Mouse (Mus musculus) liver, adult 2 months (tissue): Measurements from ENCODE around the gene Calm2. TPM values are rescaled to one million over a fixed set of nuclear protein-coding genes. Genes with fewer than 3 reads are reported as not detected.

Experiments used
- DNase-seq: peaks from one replicate; pipeline ENCODE4 v3.0.0-alpha.2; 2011; ENCODE audit warnings: low read depth, low spot score; ENCODE audit errors: extremely low read depth
- H3K27ac ChIP-seq: fragments of 200-500 bp; replicated peaks from 2 replicates; pipeline ENCODE4 v1.5.1; 2012; ENCODE audit warnings: low read depth, mild to moderate bottlenecking, control low read depth, inconsistent platforms, low read length; ENCODE audit not compliant: insufficient read depth
- H3K27me3 ChIP-seq: fragments of 200-500 bp; 2 replicates; pipeline ENCODE4 v1.6.1; 2012; ENCODE audit warnings: mild to moderate bottlenecking, moderate library complexity, low read length, inconsistent platforms; ENCODE audit not compliant: control insufficient read depth, insufficient read depth
- H3K36me3 ChIP-seq: fragments of 200-500 bp; 2 replicates; pipeline ENCODE4 v1.6.1; 2012; ENCODE audit warnings: low read length, inconsistent platforms; ENCODE audit not compliant: control insufficient read depth, insufficient read depth
- H3K4me1 ChIP-seq: fragments of 200-500 bp; 2 replicates; pipeline ENCODE4 v1.6.1; 2011; ENCODE audit warnings: low read length; ENCODE audit not compliant: control insufficient read depth, insufficient read depth
- H3K4me3 ChIP-seq: fragments of 200-500 bp; 2 replicates; pipeline ENCODE4 v1.5.1; 2011; ENCODE audit warnings: low read depth, mild to moderate bottlenecking, control low read depth, low read length, moderate library complexity; ENCODE audit not compliant: insufficient read depth
- H3K79me2 ChIP-seq: fragments of 200-500 bp; 2 replicates; pipeline ENCODE4 v1.6.1; 2012; ENCODE audit warnings: inconsistent platforms, mild to moderate bottlenecking, low read length, moderate library complexity; ENCODE audit not compliant: control insufficient read depth, insufficient read depth
- H3K9ac ChIP-seq: fragments of 200-500 bp; 2 replicates; pipeline ENCODE4 v1.6.1; 2012; ENCODE audit warnings: low read depth, mild to moderate bottlenecking, control low read depth, inconsistent platforms, low read length
- CTCF ChIP-seq: fragments of 200-500 bp; IDR thresholded peaks from 2 replicates; pipeline ENCODE4 v1.5.1; 2011; ENCODE audit warnings: low read depth, low read length, control low read depth
- POLR2A ChIP-seq: fragments of 200-500 bp; IDR thresholded peaks from 2 replicates; pipeline ENCODE4 v1.6.1; 2011; ENCODE audit warnings: low read length, control low read depth; ENCODE audit not compliant: insufficient read depth; ENCODE audit errors: extremely low read depth
- WGBS: fragments of 180-500 bp; shearing (Covaris S2); methylation state at CpG from one replicate; pipeline ENCODE4 v1.1.7; 2018; 5-methylcytosine and 5-hydroxymethylcytosine counted together
- polyA plus RNA-seq: library from polyadenylated mRNA; depleted of rRNA; stranded (reverse); fragments of >200 nt; gene quantifications from 2 replicates; pipeline ENCODE4 v1.2.3, GENCODE M21; 2012; rRNA removed
- total RNA-seq: library from RNA; depleted of rRNA; stranded (reverse); fragments of >200 nt; gene quantifications from 2 replicates; pipeline ENCODE4 v1.2.3, GENCODE M21; 2014; rRNA removed

Gene Calm2
- total RNA-seq (181 and 257 TPM in 2 replicates), polyA plus RNA-seq (19.7 and 20.9 TPM in 2 replicates)

DNA sequence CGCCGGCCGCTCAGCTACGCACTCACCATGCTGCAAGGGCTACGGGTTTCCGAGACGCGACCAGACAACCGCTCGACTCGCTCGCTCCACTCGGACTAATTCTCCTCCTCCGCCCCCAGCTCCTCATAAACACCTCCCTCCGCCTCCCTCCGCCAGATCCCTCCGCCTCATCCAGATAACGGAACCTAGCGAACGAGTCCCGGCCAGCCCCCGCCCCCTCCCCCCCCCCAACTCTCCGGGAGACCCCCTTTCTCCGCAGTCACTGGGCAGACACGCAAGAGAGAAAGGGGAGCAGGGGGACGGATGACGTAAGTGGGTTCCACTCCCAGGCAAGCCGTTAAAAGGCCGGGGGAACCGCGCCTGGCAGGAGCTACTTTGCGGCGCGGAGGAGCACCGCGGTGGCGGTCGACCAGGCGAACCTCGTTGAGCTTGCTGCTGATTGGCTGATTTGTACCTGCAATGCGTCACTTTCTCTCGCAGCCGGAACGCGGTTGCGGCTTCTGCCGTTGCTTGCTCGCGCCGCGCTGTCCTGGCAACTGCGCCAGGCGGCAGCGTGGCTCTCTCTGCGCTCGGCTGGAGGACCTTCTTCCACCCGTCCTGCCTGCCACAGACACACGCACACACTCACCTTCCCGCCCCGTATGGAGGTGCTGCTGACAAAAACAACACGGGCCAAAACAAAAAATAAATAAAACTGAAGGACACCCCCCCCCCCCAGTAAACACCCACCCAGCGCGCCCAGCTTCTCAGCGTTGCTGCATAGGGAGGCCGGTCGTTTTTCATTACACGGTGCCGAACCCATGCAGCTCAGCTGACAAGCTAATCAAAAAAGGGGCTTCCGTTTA, at the start of gene Calm2:
Calm2 (minus strand) TSS at position 169 of the 845 bp plus-strand sequence.
- Histone ChIP-seq H3K27me3 (no peaks in the 10 kb centered on the region), H3K9ac (peak within 1 kb of the TSS; percentile 87), H3K36me3 (no peaks in the 10 kb centered on the region), H3K4me3 (peak within 1 kb of the TSS; percentile 85), H3K4me1 (peaks cover 5% of the 10 kb centered on the region), H3K27ac (peak within 1 kb of the TSS; percentile 81), H3K79me2 (peaks cover 16% of the 10 kb centered on the region; the same call in 1 of the 2 replicates)
- peak; percentile 93 for DNase-seq
- 0 out of 2 replicates have a peak, but pooled peaks have one; percentile 33 for TF ChIP-seq CTCF
- peak; percentile 100 for TF ChIP-seq POLR2A
- under 1% methylated on average over 68 of the region's 69 CpGs for WGBS

DNA sequence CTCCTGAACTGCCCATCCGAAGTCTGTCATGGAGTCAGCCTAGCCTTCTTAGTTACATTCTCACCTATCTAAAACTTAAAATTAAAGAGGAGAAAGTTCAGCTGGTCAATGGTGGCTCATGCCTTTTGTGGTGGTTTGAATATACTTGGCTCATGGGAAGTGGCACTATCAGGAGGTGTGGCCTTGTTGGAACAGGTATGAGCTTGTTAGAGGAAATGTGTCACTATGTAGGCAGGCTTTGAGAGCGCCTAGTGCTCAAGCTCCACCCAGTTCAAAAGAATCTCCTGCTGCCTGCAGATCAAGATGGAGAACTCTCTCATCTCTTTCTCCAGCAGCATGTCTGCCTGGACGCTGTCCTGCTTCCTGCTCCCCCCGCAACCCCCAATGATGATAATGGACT, 48.8 kb upstream of the Calm2 start:
- no peak overlapping the region for H3K9ac ChIP-seq
- no peaks in the 10 kb centered on the region for H3K36me3 ChIP-seq
- no peaks in the 10 kb centered on the region for H3K4me1 ChIP-seq
- H3K27me3 ChIP-seq: no peaks in the 10 kb centered on the region
- no peak for DNase-seq
- TF ChIP-seq CTCF (no peak), POLR2A (no peak)
- no peaks in the 10 kb centered on the region for H3K79me2 ChIP-seq
- H3K4me3 ChIP-seq: no peak overlapping the region
- WGBS: 99% methylated on average over 4 of the region's 4 CpGs
- H3K27ac ChIP-seq: no peak overlapping the region

DNA sequence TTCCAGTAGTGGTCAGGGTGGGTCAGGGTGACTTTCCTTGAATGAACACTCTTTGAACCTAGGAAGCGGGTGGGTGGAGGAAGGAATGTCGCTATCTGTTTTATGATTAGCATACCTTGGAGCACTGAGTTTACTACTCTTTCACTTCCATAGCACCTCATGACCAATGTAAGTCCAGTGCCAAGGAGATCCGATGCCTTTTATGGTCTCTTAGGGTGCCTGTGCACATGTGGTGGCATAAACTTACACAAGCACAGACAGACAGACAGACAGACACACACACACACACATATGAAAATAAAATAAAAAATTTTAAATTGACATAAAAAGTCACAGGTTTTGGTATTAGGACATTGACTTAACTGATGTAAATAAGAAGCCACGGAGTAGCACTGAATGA, 47.6 kb upstream of the Calm2 start:
- no peak for DNase-seq
- Histone ChIP-seq H3K4me1 (no peaks in the 10 kb centered on the region), H3K79me2 (no peaks in the 10 kb centered on the region), H3K9ac (no peak overlapping the region), H3K36me3 (no peaks in the 10 kb centered on the region), H3K27ac (no peak overlapping the region), H3K27me3 (no peaks in the 10 kb centered on the region), H3K4me3 (no peak overlapping the region)
- 93% methylated on average over 4 of the region's 4 CpGs for WGBS
- TF ChIP-seq CTCF: no peak
- TF ChIP-seq POLR2A: no peak

DNA sequence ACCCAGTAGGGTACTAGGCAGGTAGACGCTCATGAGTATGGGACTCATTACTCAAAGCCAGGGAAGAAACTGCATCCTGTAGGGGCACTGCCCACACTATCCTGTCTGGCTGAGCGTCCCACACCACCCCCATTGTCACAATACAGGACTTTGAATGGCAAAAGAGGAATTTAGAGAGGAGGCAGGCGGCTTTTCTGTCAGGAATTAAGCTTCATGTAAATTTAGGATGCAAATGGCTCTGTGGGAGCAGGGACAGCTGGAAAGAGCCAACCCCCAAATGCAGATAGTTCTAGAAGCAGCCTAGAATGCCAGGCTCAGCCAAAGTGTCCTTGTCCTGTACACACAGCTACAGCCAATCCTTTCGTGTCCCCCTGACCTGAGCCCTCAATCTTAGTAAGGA, 45.6 kb upstream of the Calm2 start:
- H3K36me3 ChIP-seq: no peaks in the 10 kb centered on the region
- TF ChIP-seq POLR2A: no peak
- no peak for TF ChIP-seq CTCF
- WGBS: 88% methylated on average over 4 of the region's 4 CpGs

DNA sequence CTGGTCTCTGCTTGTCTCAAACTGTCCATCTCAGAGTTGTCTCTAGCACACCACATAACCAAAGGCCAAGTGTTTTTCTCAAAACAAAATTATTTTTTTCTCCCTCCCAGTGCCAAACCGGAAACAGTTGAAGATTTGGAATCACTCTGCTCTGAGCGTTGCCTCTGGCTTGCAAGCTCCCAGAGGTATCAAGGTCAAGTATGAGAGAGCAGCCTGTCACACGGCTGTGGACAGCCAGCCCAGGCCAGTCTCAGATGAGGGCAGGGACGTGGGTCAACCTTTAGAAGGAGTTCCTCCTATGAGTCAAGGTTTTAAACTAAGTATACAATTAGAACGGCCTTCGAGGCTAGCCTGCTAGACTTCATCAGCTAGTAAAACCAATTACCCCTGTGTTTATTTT, 43.6 kb upstream of the Calm2 start:
- no peaks in the 10 kb centered on the region for H3K27me3 ChIP-seq
- no peak overlapping the region for H3K4me3 ChIP-seq
- no peaks in the 10 kb centered on the region for H3K79me2 ChIP-seq
- 56% methylated on average over 6 of the region's 6 CpGs for WGBS
- DNase-seq: peak; percentile 34
- H3K9ac ChIP-seq: no peak overlapping the region
- no peak for TF ChIP-seq CTCF
- no peak for TF ChIP-seq POLR2A
- H3K36me3 ChIP-seq: no peaks in the 10 kb centered on the region
- H3K4me1 ChIP-seq: no peaks in the 10 kb centered on the region
- no peak overlapping the region for H3K27ac ChIP-seq

More for the DNA sequence above, 45.6 kb upstream of the Calm2 start:
- no peak overlapping the region for H3K9ac ChIP-seq
- DNase-seq: no peak
- no peaks in the 10 kb centered on the region for H3K27me3 ChIP-seq
- H3K4me3 ChIP-seq: no peak overlapping the region
- no peaks in the 10 kb centered on the region for H3K4me1 ChIP-seq
- no peaks in the 10 kb centered on the region for H3K79me2 ChIP-seq
- H3K27ac ChIP-seq: no peak overlapping the region

DNA sequence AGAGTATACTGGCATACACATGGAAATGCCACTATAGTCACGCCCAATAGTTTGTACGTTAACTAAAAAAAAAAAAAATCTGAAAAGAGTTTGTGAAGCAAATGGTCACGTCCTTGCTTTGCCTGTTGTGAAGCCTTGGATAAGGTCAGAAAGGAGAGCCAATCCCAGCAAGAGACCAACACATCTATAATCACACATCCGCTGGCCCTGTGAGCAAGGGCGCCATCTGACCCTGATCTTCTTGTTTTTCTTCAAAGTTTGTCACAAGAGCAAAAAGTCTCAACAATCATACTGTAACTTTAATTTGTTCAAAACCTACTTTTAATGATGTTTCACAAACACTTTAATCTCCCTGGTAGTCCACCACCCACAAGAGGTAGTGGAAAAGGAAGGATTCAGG, 39.0 kb upstream of the Calm2 start:
- no peak overlapping the region for H3K9ac ChIP-seq
- DNase-seq: no peak
- TF ChIP-seq POLR2A (no peak), CTCF (no peak)
- WGBS: 98% methylated on average over 5 of the region's 5 CpGs
- no peaks in the 10 kb centered on the region for H3K27me3 ChIP-seq
- peaks cover 4% of the 10 kb centered on the region; the same call in 1 of the 2 replicates for H3K4me1 ChIP-seq
- H3K79me2 ChIP-seq: no peaks in the 10 kb centered on the region
- H3K27ac ChIP-seq: no peak overlapping the region
- H3K36me3 ChIP-seq: no peaks in the 10 kb centered on the region
- H3K4me3 ChIP-seq: no peak overlapping the region
